Mouse (Mus musculus): ENCODE data around the gene Senp5.

Gene Senp5

GRCm38 (mm10) chr16:31940586-31940985 lies 62.5 kb downstream of the Senp5 start:
- no peak for DNase-seq (ENCODE audit: low read depth, low spot score)

GRCm38 (mm10) chr16:31938856-31939255 lies 64.2 kb downstream of the Senp5 start:
- DNase-seq (ENCODE audit: low read depth, low spot score) = no peak

GRCm38 (mm10) chr16:31936568-31936967 lies 66.5 kb downstream of the Senp5 start:
- no peak for DNase-seq (ENCODE audit: low read depth, low spot score)

GRCm38 (mm10) chr16:31935091-31935979 lies 67.8 kb downstream of the Senp5 start:
- no peak for DNase-seq (ENCODE audit: low read depth, low spot score)

- no peak for DNase-seq (ENCODE audit: low read depth, low spot score)
Observed at GRCm38 (mm10) chr16:31934550-31935010, 68.5 kb downstream of the Senp5 start.

- no peak for DNase-seq (ENCODE audit: low read depth, low spot score)
Observed at GRCm38 (mm10) chr16:31933751-31934549, 69.1 kb downstream of the Senp5 start, which contains the start of gene Pigz. TSS of gene Pigz (plus strand) at chr16:31933851.

- DNase-seq (ENCODE audit: low read depth, low spot score) = peak; percentile 73
Observed at GRCm38 (mm10) chr16:31932840-31933697, 70.0 kb downstream of the Senp5 start.

GRCm38 (mm10) chr16:31932255-31932654 lies 70.8 kb downstream of the Senp5 start:
- no peak for DNase-seq (ENCODE audit: low read depth, low spot score)

- no peak for DNase-seq (ENCODE audit: low read depth, low spot score)
Observed at GRCm38 (mm10) chr16:31931330-31931729, 71.8 kb downstream of the Senp5 start.

GRCm38 (mm10) chr16:31927412-31927811 lies 75.7 kb downstream of the Senp5 start:
- no peak for DNase-seq (ENCODE audit: low read depth, low spot score)

- no peak for DNase-seq (ENCODE audit: low read depth, low spot score)
Observed at GRCm38 (mm10) chr16:31926547-31927182, 76.4 kb downstream of the Senp5 start.

GRCm38 (mm10) chr16:31926091-31926490 lies 77.0 kb downstream of the Senp5 start:
- no peak for DNase-seq (ENCODE audit: low read depth, low spot score)

GRCm38 (mm10) chr16:31924368-31924767 lies 78.7 kb downstream of the Senp5 start:
- no peak for DNase-seq (ENCODE audit: low read depth, low spot score)

GRCm38 (mm10) chr16:31918248-31918724 lies 84.8 kb downstream of the Senp5 start:
- peak; percentile 93 for DNase-seq (ENCODE audit: low read depth, low spot score)

GRCm38 (mm10) chr16:31917776-31918175 lies 85.3 kb downstream of the Senp5 start:
- DNase-seq (ENCODE audit: low read depth, low spot score) = no peak

- DNase-seq (ENCODE audit: low read depth, low spot score) = no peak
Observed at GRCm38 (mm10) chr16:31910281-31910847, 92.7 kb downstream of the Senp5 start.

All from 3T3-L1 (cell line).